Mouse (Mus musculus) regulatory T cell (primary cell): Measurements from ENCODE around the gene Gm14744.
"Not testable (repeated sequence)": the region's sequence is repeated elsewhere in the genome, so short reads cannot be mapped to it uniquely, and the experiment has no call there.

ENCODE experiments used
- in situ Hi-C: fragments of 300-600 bp; cut with MboI, MseI; formaldehyde crosslinking; loops from one replicate; pipeline ENCODE4 v1.15.1; 2025; ENCODE audit warnings: high pct_unique_total_duplicates

Gm14744 gene

GRCm38 (mm10) chrX:77864458-77864857 is at the start of gene Gm14744:
Gene Gm14744 (plus strand): TSS chrX:77864758.
- in situ Hi-C loops, result not testable (repeated sequence)

- in situ Hi-C loops, result no loop called here
Measured at GRCm38 (mm10) chrX:77853523-77853922, 11.0 kb upstream of the Gm14744 start, which contains the start of gene Pbsn. Gene Pbsn (minus strand): TSS chrX:77853623.

- in situ Hi-C loops, result not testable (repeated sequence)
Measured at GRCm38 (mm10) chrX:77880033-77880432, 15.5 kb downstream of the Gm14744 start.
